Mouse (Mus musculus) retina, postnatal 1 day (tissue): Measurements from ENCODE around the gene Tmco4.
A peak's percentile ranks its signal among the peaks of the same experiment; 100 is the strongest.

Experiments
- DNase-seq: peaks from one replicate; pipeline ENCODE4 v3.0.0-alpha.2; 2012

Gene Tmco4

GRCm38 (mm10) chr4:139064831-139065230 is 92.1 kb downstream of the Tmco4 start:
- DNase-seq: no peak

- no peak for DNase-seq
Measured at GRCm38 (mm10) chr4:139068287-139068686, 95.6 kb downstream of the Tmco4 start.

- no peak for DNase-seq
Measured at GRCm38 (mm10) chr4:139074060-139074459, 101.4 kb downstream of the Tmco4 start.

GRCm38 (mm10) chr4:139075041-139075711 is 102.5 kb downstream of the Tmco4 start, which contains the start of gene Htr6:
TSS of gene Htr6 (minus strand) at chr4:139075570.
- DNase-seq: peak; percentile 37

- DNase-seq: no peak
Measured at GRCm38 (mm10) chr4:139075915-139076314, 103.2 kb downstream of the Tmco4 start.

- peak; percentile 66 for DNase-seq
Measured at GRCm38 (mm10) chr4:139078313-139078712, 105.6 kb downstream of the Tmco4 start.

GRCm38 (mm10) chr4:139078726-139079125 is 106.0 kb downstream of the Tmco4 start:
- DNase-seq: peak; percentile 36

- peak; percentile 50 for DNase-seq
Measured at GRCm38 (mm10) chr4:139079439-139079838, 106.8 kb downstream of the Tmco4 start.

- DNase-seq: no peak
Measured at GRCm38 (mm10) chr4:139080259-139080658, 107.6 kb downstream of the Tmco4 start.

GRCm38 (mm10) chr4:139081270-139081931 is 108.7 kb downstream of the Tmco4 start:
- DNase-seq: peak; percentile 49

GRCm38 (mm10) chr4:139082790-139083564 is 110.3 kb downstream of the Tmco4 start:
- DNase-seq: peak; percentile 88

GRCm38 (mm10) chr4:139085337-139085736 is 112.6 kb downstream of the Tmco4 start:
- no peak for DNase-seq

- peak; percentile 91 for DNase-seq
Measured at GRCm38 (mm10) chr4:139086037-139086436, 113.3 kb downstream of the Tmco4 start.

GRCm38 (mm10) chr4:139086984-139087383 is 114.3 kb downstream of the Tmco4 start:
- DNase-seq: no peak

- DNase-seq: no peak
Measured at GRCm38 (mm10) chr4:139088982-139089671, 116.4 kb downstream of the Tmco4 start.

- DNase-seq: peak; percentile 63
Measured at GRCm38 (mm10) chr4:139090303-139090940, 117.7 kb downstream of the Tmco4 start.

- no peak for DNase-seq
Measured at GRCm38 (mm10) chr4:139091066-139091465, 118.4 kb downstream of the Tmco4 start.

- DNase-seq: peak; percentile 69
Measured at GRCm38 (mm10) chr4:139091478-139092355, 119.0 kb downstream of the Tmco4 start.

GRCm38 (mm10) chr4:139092356-139093195 is 119.9 kb downstream of the Tmco4 start, which contains the start of gene Nbl1:
TSS of gene Nbl1 (minus strand) at chr4:139092993.
- peak; percentile 62 for DNase-seq

GRCm38 (mm10) chr4:139093196-139093530 is 120.5 kb downstream of the Tmco4 start:
- no peak for DNase-seq
